Mouse (Mus musculus) spleen, postnatal 10 days (tissue): ENCODE measurements around the gene Hist1h2ak.
"Not testable (repeated sequence)": the region's sequence is repeated elsewhere in the genome, so short reads cannot be mapped to it uniquely, and the experiment has no call there.

ENCODE experiments used
- DNase-seq, 2 experiments: peaks; one replicate each; pipeline ENCODE4 v3.0.0; 2021 to 2022; ENCODE audit warnings: low spot score in 2 of 2

Gene Hist1h2ak

GRCm38 (mm10) chr13:21753524-21754285 lies at the start of gene Hist1h2ak, which contains the start of gene Hist1h2bn:
TSS of gene Hist1h2ak (minus strand) at chr13:21753827.
TSS of gene Hist1h2bn (plus strand) at chr13:21754123.
- DNase-seq = peak; percentile 84 to 86

DNA sequence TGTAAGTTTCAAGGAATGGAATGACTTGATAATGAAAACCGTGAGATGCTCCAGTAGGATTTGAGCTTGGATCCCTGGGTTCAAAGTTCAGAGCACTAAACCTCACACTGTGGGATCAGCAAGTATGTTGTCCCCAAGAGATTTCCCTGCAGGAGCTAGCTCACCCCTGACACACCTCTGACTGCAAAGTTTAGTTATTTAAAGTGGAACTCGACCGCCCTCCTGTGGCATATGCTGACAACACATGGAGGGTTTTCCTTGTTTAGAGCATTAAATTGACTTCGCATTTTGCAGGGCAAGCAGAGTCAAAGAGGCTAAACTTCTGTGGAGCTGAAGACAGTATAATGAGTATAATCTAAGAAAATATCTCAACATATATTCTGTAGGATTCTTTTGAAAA lies 49.4 kb upstream of the Hist1h2ak start:
- not testable (repeated sequence) for DNase-seq

- DNase-seq = not testable (repeated sequence)
Measured at GRCm38 (mm10) chr13:21797163-21797562, 43.5 kb upstream of the Hist1h2ak start.

DNA sequence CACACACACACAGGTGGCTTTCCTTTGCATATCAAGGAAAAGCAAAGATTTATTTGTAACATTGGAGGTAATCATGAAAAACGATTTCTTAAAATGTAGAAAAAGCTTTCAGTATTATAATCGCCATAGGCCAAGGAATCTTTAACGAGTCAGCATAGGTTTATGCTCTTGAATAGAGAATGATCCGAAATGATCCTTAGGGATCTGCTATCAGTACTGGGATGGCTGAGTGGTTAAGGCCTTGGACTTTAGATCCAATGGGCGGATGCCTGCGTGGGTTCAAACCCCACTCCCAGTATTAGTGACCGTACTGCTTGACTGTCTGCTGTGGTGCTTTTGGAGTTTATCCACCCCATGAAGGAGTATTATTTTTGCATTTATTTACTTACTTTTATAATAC lies 42.0 kb upstream of the Hist1h2ak start:
- DNase-seq = no peak

GRCm38 (mm10) chr13:21790601-21791283 lies 37.1 kb upstream of the Hist1h2ak start:
- DNase-seq = peak in 1 of 2 experiments; percentile 12

GRCm38 (mm10) chr13:21789925-21790324 lies 36.3 kb upstream of the Hist1h2ak start:
- DNase-seq = peak in 1 of 2 experiments; percentile 3

DNA sequence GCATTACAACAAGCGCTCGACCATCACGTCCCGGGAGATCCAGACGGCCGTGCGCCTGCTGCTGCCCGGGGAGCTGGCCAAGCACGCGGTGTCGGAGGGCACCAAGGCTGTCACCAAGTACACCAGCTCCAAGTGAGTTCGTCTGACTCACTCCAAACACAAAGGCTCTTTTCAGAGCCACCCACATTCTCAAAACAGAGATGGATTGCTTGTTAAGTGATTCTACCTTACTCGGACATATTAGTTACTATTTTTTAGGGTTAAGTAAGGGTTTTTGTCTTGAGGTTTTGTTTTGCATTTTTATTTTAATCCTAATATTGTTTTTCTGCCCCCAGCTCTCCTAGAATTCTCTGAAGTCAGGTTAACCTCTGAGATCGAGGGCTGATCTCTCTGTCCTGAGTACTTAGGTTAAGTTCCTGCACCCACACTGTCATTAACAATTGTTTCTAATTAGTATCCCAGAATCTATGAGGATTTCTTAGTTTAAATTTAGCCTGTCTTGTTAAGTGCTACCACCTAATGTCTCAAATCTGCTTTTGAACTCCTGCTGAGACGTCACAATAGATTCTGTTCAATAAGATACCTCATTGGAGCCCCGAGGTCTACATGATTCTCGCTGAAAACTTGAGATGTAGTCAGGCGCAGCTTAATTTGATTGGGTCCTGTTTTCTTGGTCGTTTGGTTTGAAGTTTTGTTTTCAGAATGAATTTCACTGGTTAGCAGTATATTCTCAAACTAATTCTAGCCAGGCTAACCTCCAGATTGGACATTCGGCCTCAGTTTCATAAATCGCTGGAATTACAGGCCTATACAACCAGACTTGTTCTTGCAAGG lies 34.4 kb upstream of the Hist1h2ak start:
- peak; percentile 26 to 32 for DNase-seq

- peak; percentile 84 to 88 for DNase-seq
Measured at GRCm38 (mm10) chr13:21786899-21787629, 33.4 kb upstream of the Hist1h2ak start, which contains the start of the genes Hist1h2an and Hist1h2bp. TSS of gene Hist1h2an (minus strand) at chr13:21787218. TSS of gene Hist1h2bp (plus strand) at chr13:21787461.

DNA sequence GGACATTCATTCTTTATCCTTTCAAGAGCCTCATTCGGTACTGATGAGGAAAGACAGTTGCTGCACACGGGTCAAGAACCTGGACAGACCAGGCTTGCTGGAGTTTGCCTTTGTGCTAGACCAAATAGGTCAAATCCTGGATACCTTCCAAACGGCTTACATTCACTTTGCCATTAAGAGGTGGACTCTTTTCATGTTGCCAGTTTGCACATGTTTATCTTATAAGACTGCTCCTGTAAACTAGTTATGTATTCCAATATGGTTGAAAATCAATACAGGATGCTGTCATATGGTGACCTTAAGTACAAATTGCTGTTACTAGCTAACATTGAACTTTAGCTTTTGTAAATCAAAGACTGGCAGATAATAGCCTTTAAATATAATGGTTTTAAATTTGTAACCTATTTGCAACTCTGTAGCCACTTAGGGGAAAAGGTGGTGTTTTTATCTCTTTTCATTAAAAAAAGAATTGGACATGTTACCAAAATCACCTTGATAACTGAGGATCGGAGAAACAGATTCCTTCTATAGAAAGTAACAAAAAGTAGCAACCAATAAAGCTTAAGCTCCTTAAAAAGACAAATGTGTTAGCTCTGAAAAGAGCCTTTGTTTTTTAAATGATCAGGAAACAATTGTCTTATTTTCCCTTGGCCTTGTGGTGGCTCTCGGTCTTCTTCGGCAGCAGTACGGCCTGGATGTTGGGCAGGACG lies 32.7 kb upstream of the Hist1h2ak start:
- peak in 1 of 2 experiments; percentile 41 for DNase-seq

DNA sequence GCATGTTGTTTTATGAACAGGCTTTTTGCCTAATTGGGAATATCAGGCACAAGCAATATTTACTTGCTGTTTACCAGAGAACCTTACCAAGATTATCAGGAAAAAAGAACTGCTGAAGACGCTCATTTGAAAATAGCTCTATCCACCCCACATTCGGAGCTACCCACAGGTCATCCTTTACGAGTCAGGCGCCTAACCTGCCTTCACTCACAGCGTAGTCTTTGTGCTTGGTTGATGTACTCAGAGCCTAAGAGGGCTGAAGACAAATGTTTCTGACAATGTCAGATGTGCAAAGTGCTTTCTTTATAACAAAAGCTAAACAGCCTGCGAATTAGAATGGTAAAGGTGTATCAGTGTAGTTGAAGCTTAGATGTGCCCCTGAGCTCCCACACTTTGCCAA lies 30.7 kb upstream of the Hist1h2ak start:
- DNase-seq = peak in 1 of 2 experiments; percentile 30

DNA sequence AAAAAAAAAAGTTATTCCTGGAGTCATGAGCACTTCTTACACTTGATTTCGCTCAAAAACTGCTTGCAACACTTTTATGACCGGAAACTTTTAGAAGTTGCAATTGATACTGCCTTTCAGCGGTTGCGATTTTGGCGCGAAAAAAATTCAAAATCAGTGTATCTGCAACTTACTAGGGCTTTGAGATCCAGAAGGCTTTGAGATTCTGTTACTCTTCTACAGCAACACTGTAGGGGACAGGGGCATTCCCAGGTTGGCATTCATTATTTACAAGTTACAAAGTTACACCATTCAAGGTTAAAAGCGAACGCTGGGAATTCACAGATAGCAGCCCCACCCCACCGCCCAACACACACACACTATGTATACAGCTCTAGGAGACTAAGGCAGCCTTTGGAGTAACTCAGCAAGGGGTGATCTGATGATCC lies 30.1 kb upstream of the Hist1h2ak start:
- DNase-seq = peak; percentile 62 to 69

DNA sequence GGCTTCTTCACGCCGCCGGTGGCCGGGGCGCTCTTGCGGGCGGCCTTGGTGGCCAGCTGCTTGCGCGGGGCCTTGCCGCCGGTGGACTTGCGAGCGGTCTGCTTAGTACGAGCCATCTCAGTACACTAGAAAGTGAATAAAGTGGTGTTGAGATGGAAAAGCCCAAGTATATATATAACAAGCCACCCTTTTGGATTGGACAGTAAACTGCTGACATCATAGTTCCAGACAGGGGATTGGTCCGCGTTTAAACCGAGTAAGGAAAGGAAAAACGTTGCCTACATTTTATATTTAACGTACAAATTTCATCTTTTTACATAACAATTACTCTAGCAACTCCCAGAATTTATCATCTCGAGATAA lies 29.6 kb upstream of the Hist1h2ak start, which contains the start of gene Hist1h3i:
TSS of gene Hist1h3i (minus strand) at position 116 of the 363 bp plus-strand sequence.
- peak; percentile 68 to 71 for DNase-seq

GRCm38 (mm10) chr13:21782361-21783254 lies 29.0 kb upstream of the Hist1h2ak start:
- DNase-seq = peak; percentile 54 to 74

- peak; percentile 12 to 15 for DNase-seq
Measured at GRCm38 (mm10) chr13:21781639-21782038, 28.0 kb upstream of the Hist1h2ak start.

GRCm38 (mm10) chr13:21781021-21781555 lies 27.5 kb upstream of the Hist1h2ak start:
- DNase-seq = peak; percentile 39 to 54

- peak; percentile 88 to 91 for DNase-seq
Measured at GRCm38 (mm10) chr13:21779767-21780731, 26.4 kb upstream of the Hist1h2ak start, which contains the start of gene Hist1h1b. TSS of gene Hist1h1b (minus strand) at chr13:21780625.
